Mouse (Mus musculus): ENCODE measurements around the gene Sec1. TPM values are rescaled to one million over a fixed set of nuclear protein-coding genes. Genes with fewer than 3 reads are reported as not detected.

Sec1 gene
- polyA plus RNA-seq, 2 experiments: 0.92 to 1.7 TPM

DNA sequence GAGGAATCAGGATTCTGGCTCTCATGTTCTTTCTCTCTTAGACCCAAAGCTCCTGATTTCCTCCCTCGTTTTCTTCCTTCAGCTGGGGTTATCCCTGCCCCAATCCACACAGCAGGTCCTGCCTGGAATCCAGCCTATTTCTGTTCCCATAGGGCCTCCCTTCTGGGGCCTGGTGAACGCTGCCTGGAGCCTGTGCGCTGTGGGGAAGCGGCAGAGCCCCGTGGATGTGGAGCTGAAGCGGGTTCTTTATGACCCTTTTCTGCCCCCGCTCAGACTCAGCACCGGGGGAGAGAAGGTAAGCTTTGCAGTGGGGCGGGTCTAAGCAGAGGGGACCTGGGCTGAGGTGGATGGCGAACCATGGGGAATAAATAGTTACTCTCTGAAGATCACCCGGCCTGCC is 6.9 kb upstream of the Sec1 start:
- WGBS: 34% methylated on average over 11 of the region's 11 CpGs

DNA sequence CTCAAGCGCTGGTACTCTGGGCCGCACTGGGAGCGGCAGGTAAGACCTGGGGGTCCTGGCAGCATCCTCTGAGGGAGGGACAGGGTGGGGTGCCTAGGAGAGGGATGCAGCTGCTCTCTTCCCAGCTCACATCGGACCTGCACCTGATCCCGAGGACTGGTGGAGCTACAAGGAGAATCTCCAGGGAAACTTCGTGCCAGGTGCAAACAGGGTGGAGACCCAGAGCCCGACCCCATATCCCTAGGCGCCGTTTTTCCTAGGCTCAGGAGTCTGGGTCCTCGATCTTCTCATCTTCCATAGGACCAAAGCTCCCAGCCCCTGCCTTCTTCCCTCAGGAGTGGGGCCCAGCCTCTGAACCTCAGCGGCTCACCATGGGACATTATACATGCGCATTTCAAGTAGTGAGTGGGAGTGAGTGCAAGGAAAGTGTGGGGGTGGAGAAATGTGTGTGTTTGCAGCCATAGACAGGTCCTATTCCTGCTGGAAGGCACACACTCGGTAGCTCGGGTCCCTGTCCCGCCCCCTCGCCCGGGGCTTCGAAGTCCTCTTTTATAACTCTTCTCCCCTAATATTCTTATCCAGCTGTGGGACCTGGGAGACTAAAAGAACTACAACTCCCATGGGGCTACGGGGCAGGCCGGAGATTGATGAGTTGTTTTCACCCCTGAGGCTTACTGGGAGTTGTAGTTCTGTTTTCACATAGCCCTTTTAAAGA is 6.3 kb upstream of the Sec1 start:
- no peak for TF ChIP-seq POLR2A (IDR thresholded peaks at IDR 0.05; ENCODE audit: borderline replicate concordance, extremely low read depth, insufficient read depth, insufficient read length)
- DNase-seq (ENCODE audit: low spot score): peak; percentile 95
- H3K4me2 ChIP-seq (replicated peaks; ENCODE audit: low read depth, low read length, severe bottlenecking): peak overlapping the region; percentile 93
- H3K36me3 ChIP-seq (ENCODE audit: control insufficient read depth, insufficient read depth, low read length): no peaks in the 10 kb centered on the region
- H3K27ac ChIP-seq (replicated peaks; ENCODE audit: low read depth, low read length): no peak overlapping the region
- under 1% methylated on average over 16 of the region's 20 CpGs for WGBS
- peak overlapping the region; percentile 59 for H3K9ac ChIP-seq (ENCODE audit: low read depth, low read length, severe bottlenecking)
- H3K9me3 ChIP-seq (ENCODE audit: control insufficient read depth, low read length): no peaks in the 10 kb centered on the region
- H3K4me3 ChIP-seq (replicated peaks; ENCODE audit: low read length): peak overlapping the region; percentile 46
- H3K4me1 ChIP-seq (ENCODE audit: control insufficient read depth, insufficient read depth, low read length): peaks cover 24% of the 10 kb centered on the region
- 0 out of 2 replicates have a peak, but pooled peaks have one; percentile 12 for ATAC-seq (ENCODE audit: low FRiP score, low read depth)
- peaks cover 17% of the 10 kb centered on the region; the same call in 1 of the 2 replicates for H3K27me3 ChIP-seq (ENCODE audit: control insufficient read depth, insufficient read depth, low read length)

More for the DNA sequence above, 6.9 kb upstream of the Sec1 start:
- H3K27me3 ChIP-seq (ENCODE audit: control insufficient read depth, insufficient read depth, low read length): peaks cover 17% of the 10 kb centered on the region; the same call in 1 of the 2 replicates
- ATAC-seq (ENCODE audit: low FRiP score, low read depth): no peak
- H3K9ac ChIP-seq (ENCODE audit: low read depth, low read length, severe bottlenecking): peak overlapping the region; percentile 45
- H3K4me1 ChIP-seq (ENCODE audit: control insufficient read depth, insufficient read depth, low read length): peaks cover 27% of the 10 kb centered on the region
- peak overlapping the region; percentile 67 for H3K27ac ChIP-seq (replicated peaks; ENCODE audit: low read depth, low read length)
- H3K4me3 ChIP-seq (replicated peaks; ENCODE audit: low read length): peak overlapping the region; percentile 46
- H3K36me3 ChIP-seq (ENCODE audit: control insufficient read depth, insufficient read depth, low read length): no peaks in the 10 kb centered on the region
- DNase-seq (ENCODE audit: low spot score): no peak
- no peaks in the 10 kb centered on the region for H3K9me3 ChIP-seq (ENCODE audit: control insufficient read depth, low read length)
- no peak for TF ChIP-seq POLR2A (IDR thresholded peaks at IDR 0.05; ENCODE audit: borderline replicate concordance, extremely low read depth, insufficient read depth, insufficient read length)
- peak overlapping the region; percentile 93 for H3K4me2 ChIP-seq (replicated peaks; ENCODE audit: low read depth, low read length, severe bottlenecking)

DNA sequence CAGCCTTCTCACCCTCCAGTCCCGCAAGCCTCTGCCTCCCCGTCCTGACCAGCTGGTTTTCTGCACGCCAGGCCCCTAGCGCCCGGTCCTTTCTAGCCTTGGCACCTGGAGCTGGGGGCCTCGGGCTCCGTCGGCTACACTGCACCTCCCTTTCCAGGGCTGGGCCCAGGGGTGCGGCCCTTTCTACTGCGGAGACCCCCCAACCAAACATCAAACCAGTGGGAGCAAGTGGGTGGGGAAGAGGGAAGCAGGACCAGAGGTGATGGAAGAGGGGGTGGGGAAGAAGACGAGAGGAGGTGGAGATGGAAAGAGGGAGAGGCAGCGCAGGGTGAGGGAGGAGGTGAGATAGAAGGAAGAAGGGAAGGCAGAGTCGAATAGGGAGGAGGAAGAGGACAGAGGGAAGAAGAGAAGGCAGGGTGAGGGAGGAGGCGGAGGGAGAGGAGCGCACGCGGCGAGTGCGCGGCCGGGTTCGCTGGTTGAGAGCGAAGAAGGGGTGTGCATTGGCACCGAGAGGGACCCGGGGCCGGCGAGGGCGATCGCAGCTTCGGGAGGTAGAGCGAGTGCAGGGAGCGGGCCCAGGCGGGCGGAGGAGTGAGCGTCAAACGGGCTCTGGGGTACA is 5.4 kb upstream of the Sec1 start, which contains the start of gene Car11:
Gene Car11, plus strand, starts transcription at position 321 of the 619 bp plus-strand sequence.
- Histone ChIP-seq H3K36me3 (ENCODE audit: control insufficient read depth, insufficient read depth, low read length) (no peaks in the 10 kb centered on the region), H3K27me3 (ENCODE audit: control insufficient read depth, insufficient read depth, low read length) (peaks cover 17% of the 10 kb centered on the region; the same call in 1 of the 2 replicates), H3K9ac (ENCODE audit: low read depth, low read length, severe bottlenecking) (peak within 1 kb of the TSS; percentile 59), H3K4me2 (replicated peaks; ENCODE audit: low read depth, low read length, severe bottlenecking) (peak within 1 kb of the TSS; percentile 93), H3K4me1 (ENCODE audit: control insufficient read depth, insufficient read depth, low read length) (peaks cover 24% of the 10 kb centered on the region), H3K27ac (replicated peaks; ENCODE audit: low read depth, low read length) (no peak within 1 kb of the TSS), H3K9me3 (ENCODE audit: control insufficient read depth, low read length) (no peaks in the 10 kb centered on the region), H3K4me3 (replicated peaks; ENCODE audit: low read length) (peak within 1 kb of the TSS; percentile 46)
- WGBS: under 1% methylated on average over 31 of the region's 36 CpGs
- ATAC-seq (ENCODE audit: low FRiP score, low read depth): no peak
- no peak for DNase-seq (ENCODE audit: low spot score)
- no peak for TF ChIP-seq POLR2A (IDR thresholded peaks at IDR 0.05; ENCODE audit: borderline replicate concordance, extremely low read depth, insufficient read depth, insufficient read length)

DNA sequence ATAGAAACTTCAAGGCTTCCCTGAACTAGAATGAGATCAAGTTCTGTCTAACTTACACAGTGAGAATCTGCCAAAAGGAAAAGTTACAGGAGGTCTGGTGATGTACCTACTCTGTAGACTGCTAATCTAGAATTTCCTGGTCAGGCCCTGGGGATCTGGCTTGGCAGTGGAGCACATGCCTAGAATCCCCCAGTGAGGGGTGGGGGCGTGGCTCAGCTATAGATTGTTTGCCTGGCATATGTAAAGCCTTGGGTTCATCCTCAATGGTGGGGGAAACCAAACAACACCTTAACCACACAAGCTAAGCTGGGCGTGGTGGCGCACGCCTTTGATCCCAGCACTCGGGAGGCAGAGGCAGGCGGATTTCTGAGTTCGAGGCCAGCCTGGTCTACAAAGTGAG is 3.7 kb upstream of the Sec1 start:
- Histone ChIP-seq H3K4me2 (replicated peaks; ENCODE audit: low read depth, low read length, severe bottlenecking) (no peak overlapping the region), H3K4me3 (replicated peaks; ENCODE audit: low read length) (no peak overlapping the region), H3K9ac (ENCODE audit: low read depth, low read length, severe bottlenecking) (no peak overlapping the region), H3K9me3 (ENCODE audit: control insufficient read depth, low read length) (no peaks in the 10 kb centered on the region), H3K27ac (replicated peaks; ENCODE audit: low read depth, low read length) (no peak overlapping the region), H3K4me1 (ENCODE audit: control insufficient read depth, insufficient read depth, low read length) (peaks cover 15% of the 10 kb centered on the region), H3K27me3 (ENCODE audit: control insufficient read depth, insufficient read depth, low read length) (peaks cover 17% of the 10 kb centered on the region; the same call in 1 of the 2 replicates), H3K36me3 (ENCODE audit: control insufficient read depth, insufficient read depth, low read length) (no peaks in the 10 kb centered on the region)
- DNase-seq (ENCODE audit: low spot score): no peak
- no peak for ATAC-seq (ENCODE audit: low FRiP score, low read depth)
- TF ChIP-seq POLR2A (IDR thresholded peaks at IDR 0.05; ENCODE audit: borderline replicate concordance, extremely low read depth, insufficient read depth, insufficient read length): no peak
- WGBS: 85% methylated on average over 5 of the region's 7 CpGs

DNA sequence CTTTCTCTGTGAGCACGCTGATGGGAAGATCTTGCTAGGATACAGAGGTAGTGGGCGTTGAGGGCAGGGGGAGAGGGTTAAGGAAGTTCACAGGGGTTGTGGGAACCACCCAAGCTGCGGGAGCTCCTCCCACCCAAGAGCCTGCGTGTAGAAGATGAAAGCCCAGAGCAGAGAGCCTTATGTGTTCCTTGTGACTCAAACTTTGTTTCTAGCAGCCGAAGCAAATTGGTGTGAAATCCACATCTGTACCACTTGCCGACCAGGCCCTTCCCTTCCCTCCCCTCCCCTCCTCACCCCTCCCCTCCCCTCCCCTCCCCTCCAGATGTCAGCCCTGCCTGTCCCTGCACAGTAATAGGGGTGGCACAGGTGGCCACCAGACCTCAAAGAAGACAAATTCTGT is 896 bp upstream of the Sec1 start:
- TF ChIP-seq POLR2A (IDR thresholded peaks at IDR 0.05; ENCODE audit: borderline replicate concordance, extremely low read depth, insufficient read depth, insufficient read length): no peak
- peaks cover 12% of the 10 kb centered on the region; the same call in 1 of the 2 replicates for H3K27me3 ChIP-seq (ENCODE audit: control insufficient read depth, insufficient read depth, low read length)
- H3K27ac ChIP-seq (replicated peaks; ENCODE audit: low read depth, low read length): peak overlapping the region; percentile 52; the same call in 1 of the 2 replicates
- H3K36me3 ChIP-seq (ENCODE audit: control insufficient read depth, insufficient read depth, low read length): no peaks in the 10 kb centered on the region
- H3K4me2 ChIP-seq (replicated peaks; ENCODE audit: low read depth, low read length, severe bottlenecking): no peak overlapping the region
- WGBS: 2% methylated on average over 6 of the region's 6 CpGs
- no peak overlapping the region for H3K4me3 ChIP-seq (replicated peaks; ENCODE audit: low read length)
- H3K9ac ChIP-seq (ENCODE audit: low read depth, low read length, severe bottlenecking): no peak overlapping the region
- H3K9me3 ChIP-seq (ENCODE audit: control insufficient read depth, low read length): no peaks in the 10 kb centered on the region
- peak; percentile 51 for ATAC-seq (ENCODE audit: low FRiP score, low read depth)
- no peak for DNase-seq (ENCODE audit: low spot score)
- peaks cover 4% of the 10 kb centered on the region; the same call in 1 of the 2 replicates for H3K4me1 ChIP-seq (ENCODE audit: control insufficient read depth, insufficient read depth, low read length)
